Mouse (Mus musculus) kidney, postnatal 0 days (tissue): ENCODE data around the gene Vegfb. TPM values are rescaled to one million over a fixed set of nuclear protein-coding genes. Genes with fewer than 3 reads are reported as not detected.
A peak's percentile ranks its signal among the peaks of the same experiment; 100 is the strongest.

Source experiments
- ATAC-seq: fragments of 200-750 bp; cut with Nextera tagmentation; replicated peaks from 2 replicates; pipeline ENCODE4 v1.8.0; 2017; ENCODE audit warnings: low read depth, moderate number of reproducible peaks, moderate TSS enrichment, moderate library complexity; ENCODE audit not compliant: low FRiP score
- DNase-seq: peaks from one replicate; pipeline ENCODE4 v3.0.0-alpha.2; 2016; ENCODE audit warnings: low spot score
- H3K27ac ChIP-seq: fragments of 300-500 bp; sonication (generic); 2 replicates; pipeline ENCODE4 v1.5.1; 2014; ENCODE audit warnings: mild to moderate bottlenecking
- H3K27me3 ChIP-seq: fragments of 300-500 bp; sonication (generic); 2 replicates; pipeline ENCODE4 v1.6.1; 2014; ENCODE audit warnings: low read length, mixed read lengths; ENCODE audit not compliant: insufficient read depth
- H3K36me3 ChIP-seq: fragments of 300-500 bp; sonication (generic); 2 replicates; pipeline ENCODE4 v1.6.1; 2014; ENCODE audit warnings: low read length, mixed read lengths; ENCODE audit not compliant: insufficient read depth
- H3K4me1 ChIP-seq: fragments of 300-500 bp; sonication (generic); replicated peaks from 2 replicates; pipeline ENCODE4 v1.6.1; 2014; ENCODE audit warnings: antibody characterized with exemption, low read length, mixed read lengths; ENCODE audit not compliant: insufficient read depth
- H3K4me2 ChIP-seq: fragments of 300-500 bp; sonication (generic); 2 replicates; pipeline ENCODE4 v1.6.1; 2014; ENCODE audit warnings: mild to moderate bottlenecking, low read length, moderate library complexity, mixed read lengths
- H3K4me3 ChIP-seq: fragments of 300-500 bp; sonication (generic); replicated peaks from 2 replicates; pipeline ENCODE4 v1.5.1; 2014; ENCODE audit warnings: low read depth, low read length
- H3K9ac ChIP-seq: fragments of 300-500 bp; sonication (generic); 2 replicates; pipeline ENCODE4 v1.6.1; 2014; ENCODE audit warnings: low read depth, low read length
- H3K9me3 ChIP-seq: fragments of 300-500 bp; sonication (generic); replicated peaks from 2 replicates; pipeline ENCODE4 v1.6.1; 2016; ENCODE audit warnings: low read length, inconsistent platforms, mixed read lengths
- CTCF ChIP-seq: IDR thresholded peaks from 2 replicates; pipeline ENCODE4 v1.5.1; 2016; ENCODE audit warnings: antibody characterized with exemption, low read depth, mild to moderate bottlenecking, moderate library complexity
- WGBS: fragments of 180-500 bp; shearing (Covaris S2); extraction: QIAGEN DNeasy Blood & Tissue Kit; methylation state at CpG from one replicate; pipeline ENCODE4 v1.1.7; 2014; 5-methylcytosine and 5-hydroxymethylcytosine counted together
- polyA plus RNA-seq: library from polyadenylated mRNA; unstranded; fragments of >200 nt; fragmentation: Nextera tagmentation; extraction: Ambion mirVana; gene quantifications from 2 replicates; pipeline ENCODE4 v1.2.1, GENCODE M21; 2015

The Vegfb gene
- polyA plus RNA-seq: 52.8 and 56.6 TPM in 2 replicates

DNA sequence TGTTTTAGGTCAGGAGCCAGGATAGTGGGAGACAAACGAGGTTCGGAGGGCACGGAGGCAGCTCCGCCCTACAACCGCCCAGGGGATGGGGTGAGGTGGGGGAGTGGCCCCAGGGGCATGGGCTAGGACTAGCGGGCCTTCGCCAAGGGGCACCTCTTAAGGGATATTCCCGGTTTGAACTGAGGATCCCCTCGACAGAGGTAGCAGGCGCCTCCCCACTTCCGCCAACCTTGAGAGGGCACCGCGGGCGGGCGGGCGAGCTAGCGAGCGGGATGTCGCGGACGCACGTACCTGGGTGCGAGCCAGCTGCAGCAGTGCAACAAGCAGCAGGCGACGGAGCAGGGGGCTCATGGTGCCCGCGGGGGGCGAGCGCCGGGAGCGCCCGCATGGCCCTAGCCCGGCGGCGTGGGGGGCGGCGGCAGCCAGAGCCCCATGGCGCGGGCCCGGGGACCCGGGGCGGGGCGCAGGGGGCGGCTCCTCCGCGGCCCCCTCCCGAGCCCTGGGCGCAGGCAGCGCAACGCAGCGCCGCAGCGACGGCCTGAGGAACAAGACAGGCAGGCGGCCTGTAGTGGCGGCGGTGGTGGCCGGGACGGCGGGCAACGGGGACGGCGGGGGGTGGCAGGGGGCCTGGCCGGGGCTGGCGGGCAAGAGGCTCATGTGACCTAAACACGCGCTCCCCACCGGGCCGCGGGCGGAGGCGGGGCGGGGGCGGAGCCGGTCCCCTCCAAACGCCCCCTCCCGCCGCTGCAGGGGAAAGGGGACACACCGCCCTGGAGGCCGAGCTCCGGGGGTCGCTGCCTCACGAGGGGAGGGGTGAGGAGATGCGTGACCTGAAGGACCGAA lies at the start of gene Vegfb:
Vegfb (minus strand) TSS at position 591 of the 843 bp plus-strand sequence.
- H3K27me3 ChIP-seq: no peaks in the 10 kb centered on the region
- DNase-seq: peak; percentile 46
- WGBS: 1% methylated on average over 69 of the region's 85 CpGs
- peak within 1 kb of the TSS; percentile 82 for H3K4me3 ChIP-seq
- peaks cover 17% of the 10 kb centered on the region for H3K4me1 ChIP-seq
- H3K36me3 ChIP-seq: peaks cover 16% of the 10 kb centered on the region; the same call in 1 of the 2 replicates
- ATAC-seq: peak; percentile 33
- H3K4me2 ChIP-seq: peak within 1 kb of the TSS; percentile 87
- TF ChIP-seq CTCF: no peak
- peak within 1 kb of the TSS; percentile 85 for H3K27ac ChIP-seq
- no peaks in the 10 kb centered on the region for H3K9me3 ChIP-seq
- peak within 1 kb of the TSS; percentile 86 for H3K9ac ChIP-seq

DNA sequence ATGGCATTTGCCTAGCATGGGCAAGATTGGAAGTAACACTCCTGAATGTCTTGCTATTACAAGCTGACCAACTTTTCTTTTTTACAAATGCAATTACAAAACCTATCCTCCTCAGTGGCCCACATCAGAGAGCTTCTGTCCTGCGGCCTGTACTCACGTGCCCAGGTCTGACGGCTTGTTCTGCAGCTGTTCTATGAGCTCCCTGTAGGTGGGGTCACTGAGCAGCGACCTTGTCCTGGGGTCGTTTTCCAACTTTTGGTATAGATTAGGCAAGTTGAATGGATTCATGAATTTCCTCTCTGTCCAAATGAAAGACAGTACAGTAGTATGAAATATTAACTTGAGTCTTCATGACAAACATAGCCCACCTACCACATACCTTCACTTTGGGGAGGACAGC lies 46.6 kb upstream of the Vegfb start:
- no peak for TF ChIP-seq CTCF
- Histone ChIP-seq H3K36me3 (peaks cover 43% of the 10 kb centered on the region), H3K27me3 (no peaks in the 10 kb centered on the region), H3K4me1 (peaks cover 10% of the 10 kb centered on the region; the same call in 1 of the 2 replicates), H3K9ac (no peak overlapping the region), H3K27ac (no peak overlapping the region), H3K9me3 (no peaks in the 10 kb centered on the region), H3K4me3 (no peak overlapping the region), H3K4me2 (no peak overlapping the region)
- ATAC-seq (no peak), DNase-seq (no peak)
- 89% methylated on average over 5 of the region's 5 CpGs for WGBS

DNA sequence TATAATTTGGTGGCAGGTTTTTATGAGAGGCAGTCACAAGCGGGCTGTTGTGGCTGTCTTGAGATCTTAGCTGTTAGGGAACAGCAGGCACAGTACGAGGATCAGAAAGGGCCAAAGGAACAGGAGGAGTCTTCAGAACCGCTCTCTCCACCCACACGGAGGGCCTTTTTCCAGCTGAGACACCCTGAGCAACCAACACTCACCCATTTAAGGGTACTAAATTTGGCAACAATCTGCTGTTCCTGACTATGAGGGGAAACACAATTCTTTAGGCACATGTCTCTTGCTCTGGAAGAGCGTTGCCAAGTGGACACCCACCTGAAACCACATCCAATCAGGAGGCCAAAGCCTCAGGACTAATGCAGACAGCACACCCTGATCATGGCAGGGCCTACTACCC lies 42.1 kb upstream of the Vegfb start:
- H3K4me2 ChIP-seq: no peak overlapping the region

DNA sequence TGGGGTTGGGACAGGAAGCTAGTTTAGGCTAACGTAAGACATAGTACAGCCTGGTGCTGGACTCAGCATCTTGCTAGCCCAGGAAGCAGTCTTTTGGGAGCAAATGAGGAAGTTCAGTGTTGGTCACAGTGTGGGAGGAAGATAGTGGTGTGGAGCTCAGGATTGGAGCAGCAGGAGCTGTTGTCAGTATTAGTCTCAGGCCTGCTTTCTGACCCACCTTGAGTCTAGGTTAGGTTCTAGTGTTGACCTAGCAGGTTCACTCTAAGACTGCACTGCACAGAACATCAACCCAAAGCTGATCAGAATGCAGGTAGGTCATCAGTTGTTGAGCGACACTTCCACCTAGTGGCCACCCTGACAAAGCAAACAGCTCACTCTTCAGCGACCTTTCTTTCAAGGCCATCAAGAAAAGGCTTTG lies 32.8 kb upstream of the Vegfb start:
- Histone ChIP-seq H3K4me3 (no peak overlapping the region), H3K27ac (no peak overlapping the region), H3K9ac (no peak overlapping the region), H3K9me3 (no peaks in the 10 kb centered on the region), H3K4me1 (no peaks in the 10 kb centered on the region), H3K27me3 (no peaks in the 10 kb centered on the region), H3K36me3 (peaks cover 51% of the 10 kb centered on the region), H3K4me2 (no peak overlapping the region)
- TF ChIP-seq CTCF: peak; percentile 84
- DNase-seq (peak; percentile 79), ATAC-seq (peak; percentile 61)
- WGBS: 46% methylated on average over 3 of the region's 3 CpGs

More for the DNA sequence above, 42.1 kb upstream of the Vegfb start:
- no peak for TF ChIP-seq CTCF
- no peaks in the 10 kb centered on the region for H3K9me3 ChIP-seq
- no peak overlapping the region for H3K9ac ChIP-seq
- no peak for ATAC-seq
- no peak overlapping the region for H3K4me3 ChIP-seq
- 93% methylated on average over 5 of the region's 5 CpGs for WGBS
- H3K27ac ChIP-seq: no peak overlapping the region
- H3K36me3 ChIP-seq: peaks cover 72% of the 10 kb centered on the region
- H3K4me1 ChIP-seq: no peaks in the 10 kb centered on the region
- DNase-seq: no peak
- H3K27me3 ChIP-seq: no peaks in the 10 kb centered on the region

DNA sequence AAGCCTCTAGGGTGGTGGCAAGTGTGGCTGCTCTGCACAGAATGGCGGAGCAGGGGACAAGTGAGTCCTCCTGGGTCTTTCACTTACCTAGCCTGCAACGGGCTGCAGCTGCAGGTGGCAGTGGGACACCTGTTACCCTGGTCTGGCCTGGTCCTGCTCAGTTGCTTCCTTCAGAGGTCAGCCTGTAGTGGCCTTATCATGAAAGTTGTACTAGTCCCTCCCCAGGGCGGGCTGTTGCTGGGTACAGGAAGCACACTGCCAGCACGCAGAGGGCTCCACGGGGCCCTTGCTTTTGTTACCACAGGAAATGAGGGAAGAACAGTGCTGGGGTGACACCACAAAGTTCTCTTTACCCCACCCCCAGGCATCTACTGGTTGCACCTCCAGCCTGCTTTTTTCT lies 31.7 kb upstream of the Vegfb start, which contains the start of gene Fermt3:
Fermt3 (minus strand) TSS at position 279 of the 400 bp plus-strand sequence.
- Histone ChIP-seq H3K36me3 (peaks cover 41% of the 10 kb centered on the region), H3K4me3 (no peak within 1 kb of the TSS), H3K9me3 (no peaks in the 10 kb centered on the region), H3K9ac (no peak within 1 kb of the TSS), H3K27me3 (no peaks in the 10 kb centered on the region), H3K4me2 (no peak within 1 kb of the TSS), H3K4me1 (no peaks in the 10 kb centered on the region), H3K27ac (no peak within 1 kb of the TSS)
- no peak for TF ChIP-seq CTCF
- no peak for DNase-seq
- 77% methylated on average over 5 of the region's 5 CpGs for WGBS
- no peak for ATAC-seq

DNA sequence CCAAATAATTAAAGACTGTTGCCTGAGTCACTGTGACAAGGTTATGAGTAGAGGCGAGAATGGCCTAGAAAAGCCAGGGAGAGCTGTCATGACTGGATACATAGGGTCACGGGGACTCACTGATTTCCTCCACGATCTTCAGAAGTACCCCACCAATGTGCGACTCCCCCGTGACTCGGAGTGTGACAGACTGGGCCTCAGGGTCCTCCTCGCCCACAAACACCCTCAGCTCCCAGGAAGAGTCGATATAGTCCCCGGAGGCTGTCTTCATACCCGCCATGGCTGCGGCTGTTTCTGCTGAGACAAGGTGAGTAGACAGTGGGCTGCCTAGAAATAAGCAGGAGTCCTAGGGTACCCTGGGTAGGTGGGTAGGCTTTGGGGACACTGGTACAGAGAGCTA lies 31.1 kb upstream of the Vegfb start:
- peaks cover 37% of the 10 kb centered on the region for H3K36me3 ChIP-seq
- no peak for ATAC-seq
- H3K4me1 ChIP-seq: no peaks in the 10 kb centered on the region
- H3K9me3 ChIP-seq: no peaks in the 10 kb centered on the region
- no peak overlapping the region for H3K27ac ChIP-seq
- DNase-seq: no peak
- H3K27me3 ChIP-seq: no peaks in the 10 kb centered on the region
- H3K4me3 ChIP-seq: no peak overlapping the region
- no peak overlapping the region for H3K4me2 ChIP-seq
- TF ChIP-seq CTCF: no peak
- H3K9ac ChIP-seq: no peak overlapping the region
- WGBS: 87% methylated on average over 11 of the region's 11 CpGs
